Mouse (Mus musculus): ENCODE results near the gene Hprt.

Hprt gene

GRCm38 (mm10) chrX:52987905-52988783 is at the start of gene Hprt:
Hprt (plus strand) TSS chrX:52988137.
- TF ChIP-seq GATA4 (IDR thresholded peaks at IDR 0.05; ENCODE audit: insufficient replicate concordance, low read length) = peak; percentile 71; the same call in 1 of the 2 replicates

- no peak for TF ChIP-seq GATA4 (IDR thresholded peaks at IDR 0.05; ENCODE audit: insufficient replicate concordance, low read length)
Observed at GRCm38 (mm10) chrX:52945509-52945908, 42.4 kb upstream of the Hprt start.

GRCm38 (mm10) chrX:52949713-52950112 is 38.2 kb upstream of the Hprt start:
- TF ChIP-seq GATA4 (IDR thresholded peaks at IDR 0.05; ENCODE audit: insufficient replicate concordance, low read length) = no peak

GRCm38 (mm10) chrX:52956942-52957341 is 31.0 kb upstream of the Hprt start:
- TF ChIP-seq GATA4 (IDR thresholded peaks at IDR 0.05; ENCODE audit: insufficient replicate concordance, low read length) = no peak

- TF ChIP-seq GATA4 (IDR thresholded peaks at IDR 0.05; ENCODE audit: insufficient replicate concordance, low read length) = no peak
Observed at GRCm38 (mm10) chrX:52961559-52962110, 26.3 kb upstream of the Hprt start.

GRCm38 (mm10) chrX:52965149-52965548 is 22.8 kb upstream of the Hprt start:
- no peak for TF ChIP-seq GATA4 (IDR thresholded peaks at IDR 0.05; ENCODE audit: insufficient replicate concordance, low read length)

GRCm38 (mm10) chrX:52971211-52972006 is 16.5 kb upstream of the Hprt start:
- no peak for TF ChIP-seq GATA4 (IDR thresholded peaks at IDR 0.05; ENCODE audit: insufficient replicate concordance, low read length)

DNA sequence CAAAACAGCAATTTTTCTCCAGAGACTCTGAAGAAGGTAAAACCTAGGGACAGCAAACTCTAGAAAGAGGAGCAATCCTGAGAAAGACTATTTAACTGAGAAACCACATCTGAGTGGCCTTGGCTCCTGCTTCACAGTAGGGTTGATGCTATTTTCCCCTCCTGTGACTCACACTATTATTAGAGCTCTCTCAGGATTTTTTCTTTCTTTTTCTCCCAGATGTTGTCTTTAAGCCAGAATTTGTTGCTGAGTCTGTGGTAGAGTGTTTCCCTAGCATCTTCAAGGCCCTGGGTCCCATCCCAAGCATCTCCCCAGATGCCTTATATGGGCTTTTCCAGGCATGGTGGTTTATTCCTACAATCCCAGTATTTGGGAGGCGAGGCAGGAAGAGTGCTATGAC is 15.8 kb upstream of the Hprt start:
- TF ChIP-seq GATA4 (IDR thresholded peaks at IDR 0.05; ENCODE audit: insufficient replicate concordance, low read length) = no peak

DNA sequence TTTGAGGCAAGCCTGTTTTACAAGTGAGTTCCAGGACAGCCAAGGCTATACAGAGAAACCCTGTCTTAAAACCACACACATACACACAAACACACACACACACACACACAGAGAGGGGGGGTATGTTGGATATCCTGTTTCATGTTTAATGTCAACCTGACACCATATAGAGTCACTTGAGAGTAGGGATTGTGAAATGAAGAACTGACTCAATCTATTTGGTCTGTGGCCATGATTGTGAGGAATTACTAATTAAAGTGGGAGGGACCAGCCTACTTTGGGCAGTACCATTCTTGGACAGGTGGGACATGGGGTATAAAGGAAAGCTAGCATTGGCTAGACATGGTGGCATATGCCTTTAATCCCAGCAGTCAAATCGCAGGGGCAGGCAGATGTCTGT is 15.3 kb upstream of the Hprt start:
- no peak for TF ChIP-seq GATA4 (IDR thresholded peaks at IDR 0.05; ENCODE audit: insufficient replicate concordance, low read length)

DNA sequence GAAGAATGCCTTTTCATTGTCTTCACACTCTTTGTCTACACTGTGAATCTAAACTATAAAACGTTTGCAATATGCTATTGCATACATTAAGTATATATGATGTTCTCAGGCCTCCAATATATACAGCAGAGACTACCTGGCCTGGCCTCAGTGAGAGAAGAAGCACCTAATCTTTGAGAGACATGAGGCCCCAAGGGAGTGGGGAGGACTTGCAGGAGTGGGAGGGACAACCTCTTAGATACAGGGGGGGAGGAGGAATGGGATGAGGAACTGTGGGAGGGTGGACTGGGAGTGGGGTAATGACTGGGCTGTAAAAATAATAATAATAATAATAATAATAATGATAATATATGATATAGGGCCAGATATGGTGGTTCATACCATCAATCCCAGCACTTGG is 9.4 kb upstream of the Hprt start:
- no peak for TF ChIP-seq GATA4 (IDR thresholded peaks at IDR 0.05; ENCODE audit: insufficient replicate concordance, low read length)

GRCm38 (mm10) chrX:52981378-52981777 is 6.6 kb upstream of the Hprt start:
- no peak for TF ChIP-seq GATA4 (IDR thresholded peaks at IDR 0.05; ENCODE audit: insufficient replicate concordance, low read length)

DNA sequence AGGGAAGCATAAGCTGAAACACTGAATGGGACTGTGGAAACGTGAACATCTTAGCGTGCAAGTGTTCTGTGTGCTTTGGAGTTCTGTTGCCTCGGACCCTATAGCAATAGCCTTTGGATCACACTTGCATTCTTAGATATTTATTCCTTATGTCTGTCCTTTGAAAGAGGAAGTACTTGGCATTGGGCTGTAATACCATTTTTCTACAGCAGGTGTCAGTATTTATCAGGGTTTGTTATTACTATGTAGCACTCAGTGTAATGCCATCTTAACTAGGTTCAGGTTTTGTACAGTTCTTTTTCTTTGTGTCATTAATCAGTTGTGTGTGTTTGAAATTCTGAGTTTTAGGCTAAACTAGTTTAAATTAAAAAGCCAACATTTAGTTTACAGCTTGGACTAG is 18.1 kb downstream of the Hprt start:
- TF ChIP-seq GATA4 (IDR thresholded peaks at IDR 0.05; ENCODE audit: insufficient replicate concordance, low read length) = no peak

GRCm38 (mm10) chrX:53015549-53015948 is 27.6 kb downstream of the Hprt start:
- no peak for TF ChIP-seq GATA4 (IDR thresholded peaks at IDR 0.05; ENCODE audit: insufficient replicate concordance, low read length)

DNA sequence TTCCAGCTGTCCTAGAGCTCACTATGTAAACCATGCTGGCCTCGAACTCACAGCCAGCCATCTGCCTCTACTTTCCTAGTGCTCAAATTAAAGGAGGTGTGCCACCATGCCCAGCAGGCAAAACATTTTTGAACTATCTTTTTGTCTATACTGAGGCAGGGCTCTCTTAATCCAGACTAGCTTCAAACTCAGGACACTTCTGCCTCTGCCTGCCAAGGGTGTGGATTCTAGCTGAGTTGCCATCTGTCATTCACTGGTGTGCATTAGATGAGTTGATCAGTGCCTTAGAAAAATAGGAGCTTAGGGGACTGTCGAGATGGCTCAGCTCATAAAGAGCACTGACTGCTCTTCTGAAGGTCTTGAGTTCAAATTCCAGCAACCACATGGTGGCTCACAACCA is 35.1 kb downstream of the Hprt start:
- no peak for TF ChIP-seq GATA4 (IDR thresholded peaks at IDR 0.05; ENCODE audit: insufficient replicate concordance, low read length)

DNA sequence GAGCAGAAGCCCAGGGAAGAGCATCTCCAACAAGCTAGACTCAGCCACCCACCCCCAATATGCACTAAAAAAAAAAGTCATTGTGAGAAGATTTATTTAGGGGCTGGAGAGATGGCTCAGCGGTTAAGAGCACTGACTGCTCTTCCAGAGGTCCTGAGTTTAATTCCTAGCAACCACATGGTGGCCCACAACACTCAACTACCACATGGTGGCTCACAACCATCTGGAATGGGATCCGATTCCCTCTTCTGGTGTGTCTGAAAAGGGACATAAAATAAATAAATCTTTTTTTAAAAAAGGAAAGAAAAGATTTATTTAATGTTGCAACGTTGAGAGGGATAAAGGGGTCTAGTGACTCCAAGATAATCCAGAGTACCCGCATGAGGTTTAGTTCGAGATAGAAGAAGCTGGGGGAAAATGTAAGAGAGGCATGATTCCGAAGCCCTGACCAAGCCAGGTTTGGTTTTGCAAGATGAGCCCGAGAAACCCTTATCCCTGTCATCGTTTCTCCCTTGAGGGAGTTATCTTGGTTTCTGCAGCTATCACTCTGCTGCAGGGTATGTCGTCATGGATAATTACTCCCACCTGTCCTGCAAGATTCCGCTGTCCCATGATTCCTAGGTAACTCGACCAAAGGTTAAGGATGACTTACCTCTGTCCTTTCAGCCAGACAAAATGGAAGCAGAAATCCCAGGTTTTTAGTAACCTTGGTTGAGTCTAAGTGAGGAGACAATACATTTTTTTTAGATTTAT is 37.7 kb downstream of the Hprt start:
- no peak for TF ChIP-seq GATA4 (IDR thresholded peaks at IDR 0.05; ENCODE audit: insufficient replicate concordance, low read length)

All from liver, adult (tissue).